Mouse (Mus musculus) megakaryocyte-erythroid progenitor cell, adult 5 weeks (primary cell): ENCODE results near the gene Smok3a. TPM values are rescaled to one million over a fixed set of nuclear protein-coding genes. Genes with fewer than 3 reads are reported as not detected.

ENCODE experiments used
- polyA plus RNA-seq: library from polyadenylated mRNA; stranded (reverse); fragments of >175 nt; gene quantifications from 2 replicates; pipeline ENCODE4 v1.2.3, GENCODE M21; 2012

Smok3a gene
- 0.03 and 0.05 TPM in 2 replicates for polyA plus RNA-seq

GRCm38 (mm10) chr5:138020961-138021479 lies at the start of gene Smok3a, which contains the start of gene Smok3b:
TSS of gene Smok3a (plus strand) at chr5:138021261.
TSS of gene Smok3b (plus strand) at chr5:138021429.

GRCm38 (mm10) chr5:137981300-137981699 lies 39.8 kb upstream of the Smok3a start, which contains the start of gene Azgp1:
TSS of gene Azgp1 (plus strand) at chr5:137981520.

GRCm38 (mm10) chr5:138052894-138053293 lies 31.8 kb downstream of the Smok3a start, which contains the start of gene Smok3c:
TSS of gene Smok3c (plus strand) at chr5:138053194.

Other genes starting within 250 kb of the Smok3a start
- 120 and 122 TPM in 2 replicates for gene Ppp1r35, start 242.4 kb upstream of the Smok3a start, polyA plus RNA-seq
- 186 TPM in 2 replicates for gene Mepce, start 233.6 kb upstream of the Smok3a start, polyA plus RNA-seq
- 1.2 and 2.1 TPM in 2 replicates for gene Zcwpw1, start 233.5 kb upstream of the Smok3a start, polyA plus RNA-seq
- 1.6 and 2.4 TPM in 2 replicates for gene Pilra, start 185.0 kb upstream of the Smok3a start, polyA plus RNA-seq
- 0.87 and 0.90 TPM in 2 replicates for gene Pilrb1, start 163.2 kb upstream of the Smok3a start, polyA plus RNA-seq
- 1.6 and 1.9 TPM in 2 replicates for gene Pilrb2, start 149.4 kb upstream of the Smok3a start, polyA plus RNA-seq
- not detected in 2 replicates for gene Cyp3a13, start 99.6 kb upstream of the Smok3a start, polyA plus RNA-seq
- gene Gjc3, start 58.2 kb upstream of the Smok3a start, polyA plus RNA-seq, result not detected in 2 replicates
- gene Azgp1, start 39.7 kb upstream of the Smok3a start, polyA plus RNA-seq, result not detected in 2 replicates
- not detected in 2 replicates for gene Smok3b, start 168 bp downstream of the Smok3a start, polyA plus RNA-seq
- gene Smok3c, start 31.9 kb downstream of the Smok3a start, polyA plus RNA-seq, result 0.13 TPM in 1 of 2 replicates, not detected in the other
- gene Zkscan1, start 63.8 kb downstream of the Smok3a start, polyA plus RNA-seq, result 1.0 and 1.1 TPM in 2 replicates
- gene Zscan21, start 95.6 kb downstream of the Smok3a start, polyA plus RNA-seq, result 1.4 and 1.6 TPM in 2 replicates
- gene Zfp113, start 134.5 kb downstream of the Smok3a start, polyA plus RNA-seq, result 0.29 and 0.35 TPM in 2 replicates
- 111 and 113 TPM in 2 replicates for gene Cops6, start 139.8 kb downstream of the Smok3a start, polyA plus RNA-seq
- 29.7 and 34.6 TPM in 2 replicates for gene Ap4m1, start 150.7 kb downstream of the Smok3a start, polyA plus RNA-seq
- 63.1 and 79.9 TPM in 2 replicates for gene Mcm7, start 151.2 kb downstream of the Smok3a start, polyA plus RNA-seq
- 27.4 and 28.8 TPM in 2 replicates for gene Taf6, start 166.2 kb downstream of the Smok3a start, polyA plus RNA-seq
- 2.8 and 3.1 TPM in 2 replicates for gene Cnpy4, start 166.2 kb downstream of the Smok3a start, polyA plus RNA-seq
- gene Mblac1, start 173.1 kb downstream of the Smok3a start, polyA plus RNA-seq, result 5.2 and 7.1 TPM in 2 replicates
- 0.39 and 0.83 TPM in 2 replicates for gene Nxpe5, start 204.6 kb downstream of the Smok3a start, polyA plus RNA-seq
- gene Lamtor4, start 234.2 kb downstream of the Smok3a start, polyA plus RNA-seq, result 135 and 171 TPM in 2 replicates
- 210 and 248 TPM in 2 replicates for gene BC037034, start 242.8 kb downstream of the Smok3a start, polyA plus RNA-seq